Mouse (Mus musculus) ES-E14 (cell line): Measurements from ENCODE around the gene Srrm3. TPM values are rescaled to one million over a fixed set of nuclear protein-coding genes. Genes with fewer than 3 reads are reported as not detected.

Experiments
- DNase-seq: peaks from one replicate; pipeline ENCODE4 v3.0.0-alpha.2; 2013; ENCODE audit warnings: low read depth, low spot score
- H3K27ac ChIP-seq: 2 replicates; pipeline ENCODE4 v1.5.1; 2012; ENCODE audit warnings: low read depth, mild to moderate bottlenecking, low read length, moderate library complexity, mixed read lengths; ENCODE audit not compliant: poor library complexity, insufficient read depth, severe bottlenecking
- H3K36me3 ChIP-seq: 2 replicates; pipeline ENCODE4 v1.6.1; 2012; ENCODE audit warnings: mild to moderate bottlenecking, low read length, moderate library complexity, mixed read lengths; ENCODE audit not compliant: control insufficient read depth, poor library complexity, insufficient read depth, severe bottlenecking
- H3K4me1 ChIP-seq, 2 experiments: fragments of 150-350 bp in 1 of 2; sonication (generic) in 1 of 2; 2 replicates each; pipeline ENCODE4 v1.6.1; 2012; ENCODE audit warnings: low read length in 2 of 2, mild to moderate bottlenecking in 1 of 2, mixed read lengths in 1 of 2; ENCODE audit not compliant: control insufficient read depth in 2 of 2, insufficient read depth in 2 of 2, poor library complexity in 1 of 2
- H3K4me3 ChIP-seq, 2 experiments: fragments of 150-350 bp in 1 of 2; sonication (generic) in 1 of 2; 2 replicates each; pipeline ENCODE4 v1.5.1; 2012; ENCODE audit warnings: low read length in 2 of 2, low read depth in 1 of 2, mild to moderate bottlenecking in 1 of 2, mixed read lengths in 1 of 2; ENCODE audit not compliant: insufficient read depth in 1 of 2, poor library complexity in 1 of 2, severe bottlenecking in 1 of 2
- H3K9ac ChIP-seq: 2 replicates; pipeline ENCODE4 v1.6.1; 2012; ENCODE audit warnings: low read depth, mild to moderate bottlenecking, low read length, mixed read lengths; ENCODE audit not compliant: poor library complexity, insufficient read depth, severe bottlenecking
- H3K9me3 ChIP-seq: fragments of 150-350 bp; sonication (generic); 2 replicates; pipeline ENCODE4 v1.6.1; 2012; ENCODE audit warnings: low read depth, mild to moderate bottlenecking, low read length; ENCODE audit not compliant: control insufficient read depth, insufficient read depth
- CHD2 ChIP-seq: IDR thresholded peaks from 2 replicates; pipeline ENCODE4 v1.6.1; 2014; ENCODE audit warnings: mild to moderate bottlenecking, low read depth, low read length, inconsistent platforms
- HCFC1 ChIP-seq: IDR thresholded peaks from 2 replicates; pipeline ENCODE4 v1.6.1; 2012; ENCODE audit warnings: low read length, inconsistent platforms, borderline replicate concordance; ENCODE audit not compliant: insufficient read depth
- MAFK ChIP-seq: IDR thresholded peaks from 2 replicates; pipeline ENCODE4 v1.6.1; 2014; ENCODE audit warnings: mild to moderate bottlenecking, low read depth, low read length, inconsistent platforms; ENCODE audit not compliant: insufficient read depth
- ZC3H11A ChIP-seq: IDR thresholded peaks from 2 replicates; pipeline ENCODE4 v1.6.1; 2012; ENCODE audit warnings: low read depth, mild to moderate bottlenecking, inconsistent platforms, low read length, borderline replicate concordance
- ZNF384 ChIP-seq: IDR thresholded peaks from 2 replicates; pipeline ENCODE4 v1.6.1; 2012; ENCODE audit warnings: low read depth, low read length, inconsistent platforms
- in situ Hi-C, 2 experiments: fragments of 600-800 bp; cut with MboI; formaldehyde crosslinking; loops; one replicate each; pipeline ENCODE4 v1.15.1; 2025; ENCODE audit warnings: low sequenced_read_pairs in 2 of 2, inconsistent platforms in 1 of 2; ENCODE audit not compliant: unreplicated experiment in 2 of 2
- total RNA-seq: library from RNA; depleted of rRNA; stranded (reverse); fragments of 300-350 nt; gene quantifications from 2 replicates; pipeline ENCODE4 v1.2.3, GENCODE M21; 2012

Srrm3 gene
- total RNA-seq, 1 experiment, result 0.18 TPM

GRCm38 (mm10) chr5:135898028-135898427, 91.3 kb downstream of the Srrm3 start:
- no peak for TF ChIP-seq ZC3H11A
- H3K9me3 ChIP-seq, result no peaks in the 10 kb centered on the region
- DNase-seq, result peak; percentile 87
- H3K27ac ChIP-seq, result no peak overlapping the region
- in situ Hi-C loops, result no loop called here
- H3K4me1 ChIP-seq, result peaks cover 4 to 22% of the 10 kb centered on the region in 2 experiments
- H3K36me3 ChIP-seq, result no peaks in the 10 kb centered on the region
- H3K9ac ChIP-seq, result no peak overlapping the region
- H3K4me3 ChIP-seq, result no peak overlapping the region

GRCm38 (mm10) chr5:135898995-135899394, 92.3 kb downstream of the Srrm3 start:
- Histone ChIP-seq H3K9ac (no peak overlapping the region), H3K4me3 (no peak overlapping the region), H3K4me1 (peaks cover 2 to 21% of the 10 kb centered on the region in 2 experiments; a peak in 3 of 4 replicates), H3K36me3 (no peaks in the 10 kb centered on the region), H3K27ac (no peak overlapping the region), H3K9me3 (no peaks in the 10 kb centered on the region)
- no peak for DNase-seq
- TF ChIP-seq CHD2 (no peak), MAFK (no peak), ZNF384 (no peak), HCFC1 (no peak), ZC3H11A (no peak)
- in situ Hi-C loops, result no loop called here

GRCm38 (mm10) chr5:135899833-135900232, 93.1 kb downstream of the Srrm3 start:
- Histone ChIP-seq H3K36me3 (peaks cover 4% of the 10 kb centered on the region; the same call in 1 of the 2 replicates), H3K4me3 (no peak overlapping the region), H3K9ac (no peak overlapping the region), H3K9me3 (no peaks in the 10 kb centered on the region), H3K4me1 (peaks cover 2 to 23% of the 10 kb centered on the region in 2 experiments; a peak in 3 of 4 replicates), H3K27ac (no peak overlapping the region)
- DNase-seq, result no peak
- in situ Hi-C loops, result no loop called here
- no peak for TF ChIP-seq CHD2

- TF ChIP-seq ZNF384 (no peak), MAFK (no peak), HCFC1 (no peak), CHD2 (no peak), ZC3H11A (no peak)
- in situ Hi-C loops, result no loop called here
- H3K4me1 ChIP-seq, result peaks cover 2 to 20% of the 10 kb centered on the region in 2 experiments; a peak in 3 of 4 replicates
- H3K9ac ChIP-seq, result no peak overlapping the region
- no peak for DNase-seq
- H3K36me3 ChIP-seq, result peaks cover 6% of the 10 kb centered on the region; the same call in 1 of the 2 replicates
- H3K9me3 ChIP-seq, result no peaks in the 10 kb centered on the region
- no peak overlapping the region for H3K4me3 ChIP-seq
- H3K27ac ChIP-seq, result no peak overlapping the region
Observed at GRCm38 (mm10) chr5:135900701-135901100, 94.0 kb downstream of the Srrm3 start.

- H3K9me3 ChIP-seq, result no peaks in the 10 kb centered on the region
- in situ Hi-C loops, result no loop called here
- DNase-seq, result peak; percentile 88
Observed at GRCm38 (mm10) chr5:135901354-135902095, 94.8 kb downstream of the Srrm3 start.

More at GRCm38 (mm10) chr5:135901354-135902095, 94.8 kb downstream of the Srrm3 start:
- peaks cover 8% of the 10 kb centered on the region for H3K36me3 ChIP-seq
- H3K9ac ChIP-seq, result no peak overlapping the region
- H3K27ac ChIP-seq, result no peak overlapping the region; the same call in 1 of the 2 replicates
- peaks cover 2 to 17% of the 10 kb centered on the region in 2 experiments; a peak in 3 of 4 replicates for H3K4me1 ChIP-seq
- TF ChIP-seq MAFK (0 out of 2 replicates have a peak, but pooled peaks have one; percentile 13), HCFC1 (no peak), CHD2 (no peak), ZNF384 (peak; percentile 88), ZC3H11A (peak; percentile 34)
- no peak overlapping the region for H3K4me3 ChIP-seq
